In the genomic region with DNA sequence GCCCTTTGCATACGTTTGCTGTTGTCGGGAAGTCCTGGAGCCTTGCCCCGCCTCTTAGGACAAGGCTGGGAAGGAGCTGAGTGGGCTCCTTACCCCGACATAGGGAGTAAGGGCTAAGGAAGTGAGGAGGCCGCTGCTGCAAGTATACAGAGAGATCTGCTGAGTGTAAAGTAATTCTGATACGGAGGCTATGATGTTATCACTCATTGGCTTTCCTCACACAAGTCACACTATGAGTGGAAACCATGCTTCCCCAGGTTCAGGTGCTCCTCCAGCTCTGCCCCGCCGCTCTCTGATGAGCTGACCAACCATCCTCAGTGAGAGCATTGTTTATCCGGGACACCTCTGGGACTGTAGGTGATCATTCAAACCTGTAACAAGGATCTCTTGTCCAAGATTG, we compare ENCODE assay signal across 1 mouse cellular context.
TF ChIP-seq lines count a peak whose summit lies in the region.

No protein-coding gene starts in this region.

TF ChIP-seq in MEL, 35 proteins besides CTCF, POLR2A, EP300 and RAD21:
- TF ChIP-seq ZMIZ1 (IDR thresholded peaks at IDR 0.05; ENCODE audit: low read depth, low read length) (no peak), ELF1 (IDR thresholded peaks at IDR 0.05; ENCODE audit: low read depth, low read length) (no peak), ZNF384 (IDR thresholded peaks at IDR 0.05; ENCODE audit: low read depth, low read length) (no peak), RCOR1 (IDR thresholded peaks at IDR 0.05; ENCODE audit: low read depth, low read length) (no peak), KAT2A (conservative IDR thresholded peaks at IDR 0.05; ENCODE audit: low read depth, low read length) (no peak), MXI1 (IDR thresholded peaks at IDR 0.05; ENCODE audit: low read depth, low read length) (no peak), CHD1 (IDR thresholded peaks at IDR 0.05; ENCODE audit: low read depth, low read length) (no peak), POLR2AphosphoS5 (IDR thresholded peaks at IDR 0.05; ENCODE audit: borderline replicate concordance, low read depth, low read length) (no peak), ETS1 (IDR thresholded peaks at IDR 0.05; ENCODE audit: low read depth, low read length) (no peak), GABPA (IDR thresholded peaks at IDR 0.05; ENCODE audit: low read depth, low read length) (no peak)
TF ChIP-seq in MEL: peak in this region for 0.
